Mouse (Mus musculus) urinary bladder, postnatal 14 days (tissue): ENCODE results near the gene B3gnt3.
A peak's percentile ranks its signal among the peaks of the same experiment; 100 is the strongest.
"Not testable (repeated sequence)": the region's sequence is repeated elsewhere in the genome, so short reads cannot be mapped to it uniquely, and the experiment has no call there.

Source experiments
- DNase-seq: peaks from one replicate; pipeline ENCODE4 v3.0.0; 2021; ENCODE audit warnings: low spot score

Gene B3gnt3

DNA sequence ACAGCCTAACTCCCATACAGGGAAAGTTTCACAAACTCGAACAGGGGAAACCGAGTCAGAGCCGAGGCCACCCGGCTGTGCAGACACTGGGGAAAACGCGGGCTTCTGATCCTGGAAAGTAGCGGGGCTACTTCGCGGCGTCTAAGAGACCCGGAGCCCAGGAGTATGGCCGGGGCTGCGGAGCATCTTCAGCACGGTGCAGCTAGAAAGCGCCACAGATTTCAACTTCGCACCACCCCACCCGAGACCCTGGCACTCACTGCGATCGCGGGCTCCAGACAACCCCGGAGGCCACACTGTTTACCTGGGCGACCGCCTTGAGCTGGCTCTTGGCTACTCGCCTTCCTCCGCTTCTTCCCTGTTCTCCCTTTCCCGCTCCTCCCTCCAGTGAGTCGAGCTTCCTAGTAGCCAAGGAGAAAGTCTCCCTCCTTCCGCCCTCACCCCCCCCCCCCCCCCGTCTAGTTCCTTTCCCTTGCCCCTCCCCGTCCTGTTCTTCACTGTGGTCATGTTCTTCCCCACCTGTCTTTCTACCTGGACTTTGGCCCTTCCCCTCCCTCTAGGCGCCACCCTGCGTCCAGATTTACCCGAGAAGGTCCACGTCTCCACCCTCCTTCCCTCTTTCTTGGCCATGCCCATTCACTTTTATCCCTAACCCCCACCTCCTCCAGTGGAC is at the start of gene B3gnt3:
B3gnt3 (minus strand) TSS at position 376 of the 673 bp plus-strand sequence.
- no peak for DNase-seq

DNA sequence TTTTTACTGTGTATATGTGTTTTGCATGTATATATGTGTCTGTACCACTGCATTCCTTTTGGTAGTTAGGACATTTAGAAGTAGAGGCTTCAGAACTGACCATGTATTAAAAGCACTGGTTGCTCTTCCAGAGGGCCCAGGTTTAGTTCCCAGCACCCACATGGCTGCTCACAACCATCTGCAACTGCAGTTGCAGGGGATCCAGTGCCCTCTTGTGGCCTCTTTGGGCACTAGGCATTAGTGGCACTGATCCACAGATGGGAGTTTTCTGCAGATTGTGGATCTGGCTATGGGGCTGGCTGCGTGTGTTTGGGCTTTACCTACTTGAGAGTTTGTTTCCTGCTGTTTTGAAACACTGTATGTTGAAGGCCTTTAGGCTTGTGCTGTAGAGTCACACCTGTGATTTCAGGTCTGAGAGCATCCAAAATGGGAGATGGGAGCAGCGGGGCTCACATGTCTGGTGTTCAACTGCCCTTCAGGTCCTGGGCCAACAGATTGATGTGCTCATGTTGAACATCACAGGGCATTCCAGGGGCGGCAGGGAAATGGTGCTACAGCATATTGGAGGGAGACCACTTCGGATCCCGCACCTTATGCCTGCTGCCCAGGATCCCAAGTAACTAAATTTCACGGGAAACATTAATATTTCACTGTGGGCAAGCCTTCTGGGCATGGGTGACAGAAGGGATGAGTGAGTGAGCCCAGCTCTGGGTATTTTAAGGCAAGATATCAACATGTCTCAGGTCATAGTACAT is 47.9 kb upstream of the B3gnt3 start:
- DNase-seq = not testable (repeated sequence)

GRCm38 (mm10) chr8:71747082-71747481 is 45.5 kb upstream of the B3gnt3 start:
- DNase-seq = not testable (repeated sequence)

DNA sequence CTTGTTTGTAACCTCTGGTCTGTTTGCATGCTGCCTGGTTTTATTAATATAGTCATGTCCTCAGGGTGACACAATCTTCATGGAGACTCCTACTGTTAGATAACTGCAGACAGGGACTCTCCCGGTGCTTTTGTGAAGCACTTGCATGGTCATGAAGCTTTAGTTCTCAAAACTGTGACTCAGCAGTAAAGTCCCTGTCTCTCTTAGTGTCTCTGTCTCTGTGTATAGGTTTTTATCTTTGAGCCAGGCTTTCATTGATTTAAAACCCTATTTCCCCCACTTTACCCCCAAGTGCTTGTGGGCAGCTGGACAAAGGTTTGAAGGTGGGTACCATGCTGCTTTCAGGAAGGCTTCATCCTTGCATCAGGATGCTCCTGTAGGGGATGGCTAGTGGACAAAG is 43.7 kb upstream of the B3gnt3 start:
- DNase-seq = no peak

GRCm38 (mm10) chr8:71742783-71743182 is 41.2 kb upstream of the B3gnt3 start:
- DNase-seq = no peak

- DNase-seq = peak; percentile 21
Observed at GRCm38 (mm10) chr8:71741687-71742114, 40.1 kb upstream of the B3gnt3 start.

- no peak for DNase-seq
Observed at GRCm38 (mm10) chr8:71741226-71741625, 39.6 kb upstream of the B3gnt3 start.

DNA sequence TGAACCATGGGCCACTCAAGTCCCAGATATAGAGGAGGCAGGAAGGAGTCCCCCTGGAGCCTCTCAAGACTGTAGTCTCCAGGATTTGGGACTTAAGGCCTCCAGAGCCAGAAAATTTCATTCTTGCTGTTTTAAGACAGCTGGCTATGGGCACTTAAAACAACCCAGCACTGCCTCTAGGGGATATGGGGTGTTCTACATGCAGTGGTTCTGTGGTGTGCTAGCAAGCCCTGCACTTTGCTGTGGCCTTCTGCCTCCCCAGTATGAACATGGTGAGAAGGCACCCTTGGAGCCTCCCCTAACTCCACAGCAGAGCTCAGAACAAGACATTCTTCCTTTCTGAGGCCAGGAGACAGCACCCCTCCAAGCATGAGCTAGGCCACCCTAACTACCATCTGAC is 36.7 kb upstream of the B3gnt3 start:
- DNase-seq = not testable (repeated sequence)

- peak; percentile 65 for DNase-seq
Observed at GRCm38 (mm10) chr8:71731652-71732230, 30.2 kb upstream of the B3gnt3 start.

DNA sequence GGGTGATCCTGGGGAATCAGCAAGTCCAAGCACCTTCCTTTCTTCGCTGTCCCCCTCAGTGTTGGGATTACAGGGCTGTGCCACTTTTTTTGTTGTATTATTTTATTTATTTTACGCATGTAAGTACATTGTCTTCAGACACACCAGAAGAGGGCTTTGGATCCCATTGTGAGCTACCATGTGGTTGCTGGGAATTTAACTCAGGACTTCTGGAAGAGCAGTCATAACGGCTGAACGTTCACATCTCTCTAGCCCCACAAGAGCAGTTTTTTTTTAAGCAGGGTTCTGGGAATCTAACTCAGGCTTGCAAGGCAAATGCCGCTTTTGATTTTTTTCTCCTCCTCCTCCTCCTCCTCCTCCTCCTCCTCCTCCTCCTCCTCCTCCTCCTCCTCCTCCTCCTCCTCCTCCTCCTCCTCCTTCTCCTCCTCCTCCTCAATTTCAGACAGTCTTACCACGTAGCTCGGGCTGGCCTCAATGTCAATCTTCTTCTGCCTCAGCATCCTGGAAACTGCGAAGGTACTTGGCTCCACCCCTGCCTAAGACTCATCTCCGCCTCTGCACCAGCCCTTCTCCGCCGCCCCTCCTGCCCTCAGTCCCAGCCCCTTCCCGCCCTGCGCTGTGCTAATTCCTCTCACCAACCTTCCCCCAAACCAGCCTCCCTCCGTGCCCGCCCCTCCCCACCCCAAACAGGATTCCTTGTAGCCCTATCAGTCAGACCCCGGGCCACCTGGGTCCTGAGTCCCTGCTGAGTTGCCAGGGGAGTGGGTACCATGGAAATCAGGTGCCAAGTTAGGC is 27.4 kb upstream of the B3gnt3 start:
- DNase-seq = no peak

DNA sequence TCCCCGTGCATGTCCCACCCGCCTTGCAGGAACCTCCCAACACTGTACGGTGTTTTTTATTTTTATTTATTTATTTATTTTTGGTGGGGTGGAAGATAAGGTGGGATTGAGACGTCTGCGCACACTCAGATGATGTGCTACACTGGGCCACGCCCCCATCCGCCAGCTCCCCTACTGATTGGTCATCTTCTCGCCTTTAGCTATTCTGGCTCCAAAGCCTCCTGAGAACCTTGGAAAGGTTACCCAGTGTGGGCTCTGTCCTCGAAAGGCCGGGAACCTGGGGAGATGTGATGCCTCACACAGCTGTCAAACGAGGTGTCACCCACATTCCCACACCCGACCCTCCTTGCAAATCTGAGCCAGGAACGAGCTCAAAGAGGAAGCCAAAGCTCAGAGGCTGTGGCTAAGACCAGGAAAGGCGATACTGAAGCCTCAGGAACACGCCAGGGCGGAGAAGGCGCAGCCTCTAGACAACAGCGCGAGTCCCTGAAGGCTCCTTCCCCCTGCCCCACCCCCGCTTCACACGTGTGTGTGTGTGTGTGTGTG is 26.7 kb upstream of the B3gnt3 start:
- DNase-seq = no peak

DNA sequence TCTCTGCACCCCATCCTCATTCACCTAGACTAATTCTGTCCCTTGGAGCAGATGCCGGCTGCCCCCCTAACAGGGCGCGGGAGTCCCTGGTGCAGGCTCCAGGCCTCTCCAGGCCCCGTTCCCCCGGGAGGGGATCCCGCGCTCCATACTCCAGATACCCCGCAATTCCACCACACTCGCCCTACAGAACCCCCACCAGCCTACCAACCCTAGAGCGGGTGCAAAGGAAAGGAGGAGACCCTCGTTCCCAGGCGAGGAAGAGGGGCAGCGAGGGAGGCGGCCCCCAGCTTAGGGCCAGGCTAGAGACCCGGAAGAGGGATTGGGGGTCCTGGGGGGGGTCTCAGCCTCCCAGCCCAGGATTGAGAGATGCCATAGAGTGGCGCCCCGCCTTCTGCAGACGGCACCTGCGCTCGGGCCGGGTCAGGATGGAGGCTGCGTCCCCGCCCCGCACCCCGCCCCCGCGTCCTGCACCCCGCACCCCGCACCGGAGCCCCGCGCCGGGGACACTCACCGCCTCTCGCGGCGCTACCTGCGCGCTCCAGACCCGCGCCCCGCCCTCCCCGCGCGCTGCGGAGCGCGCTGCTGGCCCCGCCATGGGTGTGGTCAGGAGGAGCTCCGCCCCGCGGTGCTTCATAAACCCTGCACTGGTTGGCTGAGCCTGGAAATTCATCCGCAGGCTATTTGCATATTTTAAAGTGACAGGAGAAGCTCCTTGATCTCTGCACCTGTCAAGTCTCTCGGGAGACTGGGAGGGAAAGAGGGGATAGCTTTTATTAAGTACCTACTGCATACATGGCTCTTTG is 23.7 kb upstream of the B3gnt3 start, which contains the start of gene Fcho1:
Fcho1 (minus strand) TSS at position 595 of the 803 bp plus-strand sequence.
- DNase-seq = peak; percentile 82

- DNase-seq = no peak
Observed at GRCm38 (mm10) chr8:71724389-71724788, 22.8 kb upstream of the B3gnt3 start.

GRCm38 (mm10) chr8:71723047-71723551 is 21.5 kb upstream of the B3gnt3 start:
- DNase-seq = no peak

- no peak for DNase-seq
Observed at GRCm38 (mm10) chr8:71719928-71720457, 18.4 kb upstream of the B3gnt3 start.

GRCm38 (mm10) chr8:71719218-71719617 is 17.6 kb upstream of the B3gnt3 start:
- no peak for DNase-seq

GRCm38 (mm10) chr8:71718252-71718651 is 16.7 kb upstream of the B3gnt3 start:
- DNase-seq = no peak

DNA sequence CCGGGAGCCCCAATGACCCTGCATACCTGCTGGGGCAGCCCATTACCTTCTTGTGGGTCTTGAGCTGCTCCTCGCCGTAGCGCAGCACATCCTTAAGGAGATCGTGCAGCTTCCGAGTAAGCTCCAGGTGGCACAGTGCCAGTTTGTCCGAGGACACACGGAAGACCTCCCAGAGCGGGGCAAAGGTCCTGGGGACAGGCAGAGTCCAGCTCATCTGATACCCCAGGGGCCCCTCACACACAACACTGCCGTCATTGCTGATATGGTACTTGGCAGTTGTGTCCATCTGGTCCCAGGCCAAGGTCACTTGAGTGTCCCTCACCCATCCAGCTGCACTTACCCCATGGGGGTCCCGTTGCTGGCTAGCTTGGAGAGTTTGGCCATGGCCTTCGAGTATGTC is 15.5 kb upstream of the B3gnt3 start:
- DNase-seq = no peak

- no peak for DNase-seq
Observed at GRCm38 (mm10) chr8:71716561-71717053, 15.0 kb upstream of the B3gnt3 start.

DNA sequence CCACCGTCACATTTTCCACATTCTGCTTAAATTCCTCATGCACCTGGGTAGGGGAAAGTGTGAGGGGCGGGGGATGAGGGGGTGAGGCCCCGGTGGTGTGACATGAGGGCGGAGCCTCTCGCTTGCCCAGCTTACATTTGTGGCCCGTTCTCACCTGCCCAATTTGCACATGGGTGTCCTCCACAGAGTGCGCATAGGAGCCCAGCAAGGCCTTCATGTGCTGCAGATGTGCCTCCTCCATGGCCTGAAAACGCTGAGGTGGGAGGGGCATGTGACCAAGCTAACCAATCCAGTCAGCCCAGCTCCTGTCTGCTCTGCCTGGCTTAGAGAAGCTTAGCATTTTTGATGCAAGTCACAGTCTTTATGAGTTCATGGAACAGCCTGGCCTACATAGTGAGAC is 13.9 kb upstream of the B3gnt3 start:
- no peak for DNase-seq
